Mouse (Mus musculus): ENCODE measurements around the gene Grik4. TPM values are rescaled to one million over a fixed set of nuclear protein-coding genes. Genes with fewer than 3 reads are reported as not detected.
"Not testable (repeated sequence)": the region's sequence is repeated elsewhere in the genome, so short reads cannot be mapped to it uniquely, and the experiment has no call there.

Grik4 gene
- 0.39 and 0.62 TPM in 2 replicates for polyA plus RNA-seq (2015; fragmentation: Nextera tagmentation; extraction: Ambion mirVana)

- Histone ChIP-seq H3K27ac (replicated peaks) (no peak within 1 kb of the TSS), H3K9me3 (no peaks in the 10 kb centered on the region), H3K9ac (peak within 1 kb of the TSS; percentile 86), H3K36me3 (no peaks in the 10 kb centered on the region), H3K27me3 (replicated peaks) (peaks cover 91% of the 10 kb centered on the region), H3K4me3 (peak within 1 kb of the TSS; percentile 75), H3K4me1 (peaks cover 15% of the 10 kb centered on the region), H3K4me2 (peak within 1 kb of the TSS; percentile 100)
- WGBS: 2% methylated on average over 45 of the region's 68 CpGs
- ATAC-seq (ENCODE audit: extremely low read depth, insufficient number of reproducible peaks, low FRiP score, low TSS enrichment): no peak; the same call in 1 of the 2 replicates
These were observed at the start of gene Grik4 for GRCm38 (mm10) chr9:42943781-42944535. TSS of gene Grik4 (minus strand) at chr9:42944493.

GRCm38 (mm10) chr9:42993659-42994058 is 49.4 kb upstream of the Grik4 start:
- Histone ChIP-seq H3K9ac (no peak overlapping the region), H3K36me3 (peaks cover 89% of the 10 kb centered on the region), H3K27ac (replicated peaks) (peak overlapping the region; percentile 46; the same call in 1 of the 2 replicates), H3K27me3 (replicated peaks) (no peaks in the 10 kb centered on the region), H3K4me1 (peaks cover 8% of the 10 kb centered on the region; the same call in 1 of the 2 replicates), H3K4me3 (no peak overlapping the region), H3K4me2 (no peak overlapping the region), H3K9me3 (no peaks in the 10 kb centered on the region)
- 61% methylated on average over 4 of the region's 4 CpGs for WGBS
- ATAC-seq (ENCODE audit: extremely low read depth, insufficient number of reproducible peaks, low FRiP score, low TSS enrichment): no peak

- H3K4me3 ChIP-seq: no peak overlapping the region
- no peaks in the 10 kb centered on the region for H3K9me3 ChIP-seq
- peaks cover 89% of the 10 kb centered on the region for H3K36me3 ChIP-seq
- H3K27ac ChIP-seq (replicated peaks): no peak overlapping the region
- no peaks in the 10 kb centered on the region for H3K27me3 ChIP-seq (replicated peaks)
- WGBS: 86% methylated on average over 4 of the region's 4 CpGs
- H3K4me2 ChIP-seq: no peak overlapping the region
- ATAC-seq (ENCODE audit: extremely low read depth, insufficient number of reproducible peaks, low FRiP score, low TSS enrichment): no peak
- no peaks in the 10 kb centered on the region for H3K4me1 ChIP-seq
- no peak overlapping the region for H3K9ac ChIP-seq
These were observed 43.7 kb upstream of the Grik4 start for GRCm38 (mm10) chr9:42987988-42988387.

- Histone ChIP-seq H3K4me2 (no peak overlapping the region), H3K4me3 (no peak overlapping the region), H3K36me3 (peaks cover 87% of the 10 kb centered on the region), H3K27me3 (replicated peaks) (no peaks in the 10 kb centered on the region), H3K9me3 (no peaks in the 10 kb centered on the region), H3K27ac (replicated peaks) (no peak overlapping the region), H3K4me1 (no peaks in the 10 kb centered on the region; the same call in 1 of the 2 replicates), H3K9ac (no peak overlapping the region)
- ATAC-seq (ENCODE audit: extremely low read depth, insufficient number of reproducible peaks, low FRiP score, low TSS enrichment): no peak
- 68% methylated on average over 11 of the region's 11 CpGs for WGBS
These were observed 24.7 kb upstream of the Grik4 start for GRCm38 (mm10) chr9:42968894-42969521.

GRCm38 (mm10) chr9:42967731-42968130 is 23.4 kb upstream of the Grik4 start:
- Histone ChIP-seq H3K27me3 (replicated peaks) (no peaks in the 10 kb centered on the region), H3K36me3 (peaks cover 82% of the 10 kb centered on the region), H3K4me1 (no peaks in the 10 kb centered on the region; the same call in 1 of the 2 replicates), H3K9me3 (no peaks in the 10 kb centered on the region), H3K9ac (no peak overlapping the region), H3K4me2 (no peak overlapping the region), H3K27ac (replicated peaks) (no peak overlapping the region), H3K4me3 (no peak overlapping the region)
- WGBS: 55% methylated on average over 9 of the region's 9 CpGs
- no peak for ATAC-seq (ENCODE audit: extremely low read depth, insufficient number of reproducible peaks, low FRiP score, low TSS enrichment)

- H3K9me3 ChIP-seq; H3K27me3 ChIP-seq (replicated peaks); H3K4me3 ChIP-seq; H3K4me2 ChIP-seq; H3K27ac ChIP-seq (replicated peaks); H3K4me1 ChIP-seq; H3K9ac ChIP-seq; ATAC-seq (ENCODE audit: extremely low read depth, insufficient number of reproducible peaks, low FRiP score, low TSS enrichment): not testable (repeated sequence)
- peaks cover 56% of the 10 kb centered on the region for H3K36me3 ChIP-seq
- WGBS: 91% methylated on average over 3 of the region's 3 CpGs
These were observed 20.5 kb upstream of the Grik4 start for GRCm38 (mm10) chr9:42964809-42965208.

GRCm38 (mm10) chr9:42964366-42964765 is 20.1 kb upstream of the Grik4 start:
- no peaks in the 10 kb centered on the region for H3K9me3 ChIP-seq
- peaks cover 51% of the 10 kb centered on the region for H3K36me3 ChIP-seq
- no peak overlapping the region for H3K9ac ChIP-seq
- no peaks in the 10 kb centered on the region; the same call in 1 of the 2 replicates for H3K4me1 ChIP-seq
- H3K27me3 ChIP-seq (replicated peaks): no peaks in the 10 kb centered on the region
- ATAC-seq (ENCODE audit: extremely low read depth, insufficient number of reproducible peaks, low FRiP score, low TSS enrichment): no peak
- no peak overlapping the region for H3K4me2 ChIP-seq
- WGBS: 87% methylated on average over 12 of the region's 12 CpGs
- H3K4me3 ChIP-seq: no peak overlapping the region
- no peak overlapping the region for H3K27ac ChIP-seq (replicated peaks)

GRCm38 (mm10) chr9:42962506-42962905 is 18.2 kb upstream of the Grik4 start:
- Histone ChIP-seq H3K27ac (replicated peaks) (no peak overlapping the region), H3K4me1 (no peaks in the 10 kb centered on the region), H3K4me2 (no peak overlapping the region), H3K27me3 (replicated peaks) (0 out of 2 replicates have a peak, but pooled peaks cover under 1% of the 10 kb centered on the region), H3K9ac (no peak overlapping the region), H3K4me3 (no peak overlapping the region), H3K9me3 (no peaks in the 10 kb centered on the region), H3K36me3 (peaks cover 34% of the 10 kb centered on the region)
- ATAC-seq (ENCODE audit: extremely low read depth, insufficient number of reproducible peaks, low FRiP score, low TSS enrichment): no peak
- 90% methylated on average over 6 of the region's 6 CpGs for WGBS

- no peak overlapping the region for H3K4me2 ChIP-seq
- H3K4me1 ChIP-seq: no peaks in the 10 kb centered on the region
These were observed 14.1 kb upstream of the Grik4 start for GRCm38 (mm10) chr9:42958401-42958800.

GRCm38 (mm10) chr9:42948381-42948780 is 4.1 kb upstream of the Grik4 start:
- Histone ChIP-seq H3K9ac (no peak overlapping the region), H3K4me3 (no peak overlapping the region), H3K9me3 (no peaks in the 10 kb centered on the region), H3K36me3 (no peaks in the 10 kb centered on the region), H3K27ac (replicated peaks) (no peak overlapping the region), H3K27me3 (replicated peaks) (peaks cover 53% of the 10 kb centered on the region), H3K4me2 (no peak overlapping the region), H3K4me1 (peaks cover 11% of the 10 kb centered on the region)
- no peak for ATAC-seq (ENCODE audit: extremely low read depth, insufficient number of reproducible peaks, low FRiP score, low TSS enrichment)
- WGBS: 29% methylated on average over 1 of the region's 1 CpGs

More at GRCm38 (mm10) chr9:42958401-42958800, 14.1 kb upstream of the Grik4 start:
- H3K9me3 ChIP-seq: peaks cover 4% of the 10 kb centered on the region; the same call in 1 of the 2 replicates
- no peak overlapping the region for H3K9ac ChIP-seq
- H3K4me3 ChIP-seq: no peak overlapping the region
- H3K36me3 ChIP-seq: 0 out of 2 replicates have a peak, but pooled peaks cover 8% of the 10 kb centered on the region
- H3K27ac ChIP-seq (replicated peaks): no peak overlapping the region
- 76% methylated on average over 7 of the region's 7 CpGs for WGBS
- 0 out of 2 replicates have a peak, but pooled peaks cover 9% of the 10 kb centered on the region for H3K27me3 ChIP-seq (replicated peaks)
- no peak for ATAC-seq (ENCODE audit: extremely low read depth, insufficient number of reproducible peaks, low FRiP score, low TSS enrichment)

GRCm38 (mm10) chr9:42945174-42945573 is 881 bp upstream of the Grik4 start:
- Histone ChIP-seq H3K4me2 (no peak overlapping the region), H3K27ac (replicated peaks) (no peak overlapping the region), H3K4me3 (no peak overlapping the region), H3K9ac (no peak overlapping the region), H3K27me3 (replicated peaks) (peaks cover 82% of the 10 kb centered on the region), H3K9me3 (no peaks in the 10 kb centered on the region), H3K36me3 (no peaks in the 10 kb centered on the region), H3K4me1 (peaks cover 15% of the 10 kb centered on the region)
- no peak for ATAC-seq (ENCODE audit: extremely low read depth, insufficient number of reproducible peaks, low FRiP score, low TSS enrichment)
- WGBS: 67% methylated on average over 7 of the region's 7 CpGs

Data from heart, embryonic 13.5 days (tissue).